Mouse (Mus musculus) kidney, postnatal 0 days (tissue): Measurements from ENCODE around the gene Stx1b. TPM values are rescaled to one million over a fixed set of nuclear protein-coding genes. Genes with fewer than 3 reads are reported as not detected.

Source experiments
- ATAC-seq: fragments of 200-750 bp; cut with Nextera tagmentation; replicated peaks from 2 replicates; pipeline ENCODE4 v1.8.0; 2017; ENCODE audit warnings: low read depth, moderate number of reproducible peaks, moderate TSS enrichment, moderate library complexity; ENCODE audit not compliant: low FRiP score
- DNase-seq: peaks from one replicate; pipeline ENCODE4 v3.0.0-alpha.2; 2016; ENCODE audit warnings: low spot score
- H3K27ac ChIP-seq: fragments of 300-500 bp; sonication (generic); 2 replicates; pipeline ENCODE4 v1.5.1; 2014; ENCODE audit warnings: mild to moderate bottlenecking
- H3K27me3 ChIP-seq: fragments of 300-500 bp; sonication (generic); 2 replicates; pipeline ENCODE4 v1.6.1; 2014; ENCODE audit warnings: low read length, mixed read lengths; ENCODE audit not compliant: insufficient read depth
- H3K36me3 ChIP-seq: fragments of 300-500 bp; sonication (generic); 2 replicates; pipeline ENCODE4 v1.6.1; 2014; ENCODE audit warnings: low read length, mixed read lengths; ENCODE audit not compliant: insufficient read depth
- H3K4me1 ChIP-seq: fragments of 300-500 bp; sonication (generic); replicated peaks from 2 replicates; pipeline ENCODE4 v1.6.1; 2014; ENCODE audit warnings: antibody characterized with exemption, low read length, mixed read lengths; ENCODE audit not compliant: insufficient read depth
- H3K4me2 ChIP-seq: fragments of 300-500 bp; sonication (generic); 2 replicates; pipeline ENCODE4 v1.6.1; 2014; ENCODE audit warnings: mild to moderate bottlenecking, low read length, moderate library complexity, mixed read lengths
- H3K4me3 ChIP-seq: fragments of 300-500 bp; sonication (generic); replicated peaks from 2 replicates; pipeline ENCODE4 v1.5.1; 2014; ENCODE audit warnings: low read depth, low read length
- H3K9ac ChIP-seq: fragments of 300-500 bp; sonication (generic); 2 replicates; pipeline ENCODE4 v1.6.1; 2014; ENCODE audit warnings: low read depth, low read length
- H3K9me3 ChIP-seq: fragments of 300-500 bp; sonication (generic); replicated peaks from 2 replicates; pipeline ENCODE4 v1.6.1; 2016; ENCODE audit warnings: low read length, inconsistent platforms, mixed read lengths
- CTCF ChIP-seq: IDR thresholded peaks from 2 replicates; pipeline ENCODE4 v1.5.1; 2016; ENCODE audit warnings: antibody characterized with exemption, low read depth, mild to moderate bottlenecking, moderate library complexity
- WGBS: fragments of 180-500 bp; shearing (Covaris S2); extraction: QIAGEN DNeasy Blood & Tissue Kit; methylation state at CpG from one replicate; pipeline ENCODE4 v1.1.7; 2014; 5-methylcytosine and 5-hydroxymethylcytosine counted together
- polyA plus RNA-seq: library from polyadenylated mRNA; unstranded; fragments of >200 nt; fragmentation: Nextera tagmentation; extraction: Ambion mirVana; gene quantifications from 2 replicates; pipeline ENCODE4 v1.2.1, GENCODE M21; 2015

Gene Stx1b
- polyA plus RNA-seq, 1 experiment from 2014 or later, result 1.1 TPM

- Histone ChIP-seq H3K36me3 (0 out of 2 replicates have a peak, but pooled peaks cover 7% of the 10 kb centered on the region), H3K9me3 (no peaks in the 10 kb centered on the region), H3K4me3 (no peak overlapping the region), H3K4me1 (0 out of 2 replicates have a peak, but pooled peaks cover 2% of the 10 kb centered on the region), H3K27me3 (no peaks in the 10 kb centered on the region), H3K4me2 (no peak overlapping the region), H3K27ac (no peak overlapping the region), H3K9ac (no peak overlapping the region)
- no peak for DNase-seq
- TF ChIP-seq CTCF, result no peak
- WGBS, result 78% methylated on average over 4 of the region's 4 CpGs
- ATAC-seq, result no peak
Measured at GRCm38 (mm10) chr7:127811240-127811639, 13.1 kb downstream of the Stx1b start.

GRCm38 (mm10) chr7:127810650-127811049 is 13.7 kb downstream of the Stx1b start:
- WGBS, result 86% methylated on average over 10 of the region's 10 CpGs
- H3K9ac ChIP-seq, result no peak overlapping the region
- H3K27ac ChIP-seq, result no peak overlapping the region
- no peak overlapping the region for H3K4me2 ChIP-seq
- no peak for DNase-seq
- H3K4me1 ChIP-seq, result 0 out of 2 replicates have a peak, but pooled peaks cover 1% of the 10 kb centered on the region
- no peak overlapping the region for H3K4me3 ChIP-seq
- H3K9me3 ChIP-seq, result no peaks in the 10 kb centered on the region
- H3K36me3 ChIP-seq, result 0 out of 2 replicates have a peak, but pooled peaks cover 7% of the 10 kb centered on the region
- H3K27me3 ChIP-seq, result no peaks in the 10 kb centered on the region
- TF ChIP-seq CTCF, result no peak
- 0 out of 2 replicates have a peak, but pooled peaks have one; percentile 27 for ATAC-seq

GRCm38 (mm10) chr7:127809846-127810245 is 14.5 kb downstream of the Stx1b start:
- Histone ChIP-seq H3K9ac (no peak overlapping the region), H3K4me2 (no peak overlapping the region), H3K4me3 (no peak overlapping the region), H3K36me3 (0 out of 2 replicates have a peak, but pooled peaks cover 7% of the 10 kb centered on the region), H3K27me3 (no peaks in the 10 kb centered on the region), H3K4me1 (no peaks in the 10 kb centered on the region), H3K27ac (no peak overlapping the region), H3K9me3 (no peaks in the 10 kb centered on the region)
- DNase-seq (no peak), ATAC-seq (no peak)
- TF ChIP-seq CTCF, result no peak
- 94% methylated on average over 1 of the region's 1 CpGs for WGBS

- no peak overlapping the region for H3K27ac ChIP-seq
- no peaks in the 10 kb centered on the region for H3K9me3 ChIP-seq
- DNase-seq (no peak), ATAC-seq (no peak)
- 59% methylated on average over 5 of the region's 5 CpGs for WGBS
- no peak for TF ChIP-seq CTCF
- H3K4me1 ChIP-seq, result no peaks in the 10 kb centered on the region
- no peaks in the 10 kb centered on the region for H3K27me3 ChIP-seq
- no peak overlapping the region for H3K4me2 ChIP-seq
- 0 out of 2 replicates have a peak, but pooled peaks cover 7% of the 10 kb centered on the region for H3K36me3 ChIP-seq
- H3K9ac ChIP-seq, result no peak overlapping the region
- no peak overlapping the region for H3K4me3 ChIP-seq
Measured at GRCm38 (mm10) chr7:127808821-127809220, 15.5 kb downstream of the Stx1b start.

- no peak overlapping the region for H3K27ac ChIP-seq
- ATAC-seq (no peak), DNase-seq (no peak)
- H3K9me3 ChIP-seq, result no peaks in the 10 kb centered on the region
- no peak overlapping the region for H3K4me3 ChIP-seq
- H3K4me2 ChIP-seq, result no peak overlapping the region
- 93% methylated on average over 17 of the region's 17 CpGs for WGBS
- H3K36me3 ChIP-seq, result peaks cover 28% of the 10 kb centered on the region
- H3K9ac ChIP-seq, result no peak overlapping the region
- H3K27me3 ChIP-seq, result no peaks in the 10 kb centered on the region
- no peak for TF ChIP-seq CTCF
- 0 out of 2 replicates have a peak, but pooled peaks cover 5% of the 10 kb centered on the region for H3K4me1 ChIP-seq
Measured at GRCm38 (mm10) chr7:127802313-127802712, 22.0 kb downstream of the Stx1b start.

- DNase-seq, result no peak
- peak overlapping the region; percentile 31; the same call in 1 of the 2 replicates for H3K27ac ChIP-seq
- no peaks in the 10 kb centered on the region for H3K27me3 ChIP-seq
- H3K4me1 ChIP-seq, result 0 out of 2 replicates have a peak, but pooled peaks cover 5% of the 10 kb centered on the region
- H3K36me3 ChIP-seq, result peaks cover 35% of the 10 kb centered on the region
- H3K4me3 ChIP-seq, result no peak overlapping the region; the same call in 1 of the 2 replicates
- H3K4me2 ChIP-seq, result peak overlapping the region; percentile 46
- peak; percentile 13; the same call in 1 of the 2 replicates for TF ChIP-seq CTCF
- WGBS, result 87% methylated on average over 8 of the region's 8 CpGs
- ATAC-seq, result 0 out of 2 replicates have a peak, but pooled peaks have one; percentile 9
- no peaks in the 10 kb centered on the region for H3K9me3 ChIP-seq
- peak overlapping the region; percentile 35 for H3K9ac ChIP-seq
Measured at GRCm38 (mm10) chr7:127801010-127801621, 23.2 kb downstream of the Stx1b start.
